ENCODE assay signal across 8 mouse cellular contexts in genomic region chr5:33335273-33335976, GRCm38 (mm10). TPM values are rescaled to one million over a fixed set of nuclear protein-coding genes. Genes with fewer than 3 reads are reported as not detected.
DNase-seq lines count a peak whose midpoint lies in the region; ATAC-seq lines count a peak whose summit lies in the region.

Gene Maea, plus strand, starts transcription at chr5:33335509.

- under 1% methylated on average over 70 of the region's 71 CpGs for WGBS in heart, embryonic 14.5 days
- whole genome bisulfite sequencing in liver, embryonic 13.5 days (ENCODE audit: insufficient replicate concordance): under 1% methylated on average over 71 of the region's 71 CpGs
- WGBS in stomach, embryonic 16.5 days: under 1% methylated on average over 69 of the region's 71 CpGs

- H3K36me3 ChIP-seq in heart, embryonic 14.5 days (ENCODE audit: control insufficient read depth, insufficient read depth, low read length): 0 out of 2 replicates have a peak, but pooled peaks cover 13% of the 10 kb centered on the region
- peaks cover 9% of the 10 kb centered on the region; the same call in 1 of the 2 replicates for H3K36me3 ChIP-seq in liver, embryonic 13.5 days
- no peaks in the 10 kb centered on the region for H3K36me3 ChIP-seq in stomach, embryonic 16.5 days (ENCODE audit: control insufficient read depth, insufficient read depth, low read length)

- no peaks in the 10 kb centered on the region for H3K9me3 ChIP-seq in heart, embryonic 14.5 days (ENCODE audit: control insufficient read depth, low read length)
- H3K9me3 ChIP-seq in liver, embryonic 13.5 days (replicated peaks): peaks cover 4% of the 10 kb centered on the region; the same call in 1 of the 2 replicates
- no peaks in the 10 kb centered on the region for H3K9me3 ChIP-seq in stomach, embryonic 16.5 days (replicated peaks; ENCODE audit: control insufficient read depth, low read length)

- H3K4me3 ChIP-seq in heart, embryonic 14.5 days (ENCODE audit: control insufficient read depth in 1 of 2, insufficient read depth in 1 of 2, low read depth in 1 of 2, low read length in 2 of 2): peak within 1 kb of the TSS; percentile 98 to 99
- H3K4me3 ChIP-seq in liver, embryonic 13.5 days (replicated peaks): peak within 1 kb of the TSS; percentile 99
- peak within 1 kb of the TSS; percentile 98 for H3K4me3 ChIP-seq in stomach, embryonic 16.5 days (replicated peaks; ENCODE audit: low read length)

- peak within 1 kb of the TSS; percentile 99 for H3K9ac ChIP-seq in heart, embryonic 14.5 days (ENCODE audit: low read length)
- H3K9ac ChIP-seq in liver, embryonic 13.5 days: peak within 1 kb of the TSS; percentile 97
- H3K9ac ChIP-seq in stomach, embryonic 16.5 days (ENCODE audit: low read length): peak within 1 kb of the TSS; percentile 96

- H3K27me3 ChIP-seq in heart, embryonic 14.5 days (ENCODE audit: control insufficient read depth, insufficient read depth, low read length): no peaks in the 10 kb centered on the region
- H3K27me3 ChIP-seq in liver, embryonic 13.5 days: no peaks in the 10 kb centered on the region
- H3K27me3 ChIP-seq in stomach, embryonic 16.5 days (ENCODE audit: control insufficient read depth, insufficient read depth, low read length): no peaks in the 10 kb centered on the region

- H3K4me2 ChIP-seq in heart, embryonic 14.5 days (ENCODE audit: low read length): peak within 1 kb of the TSS; percentile 75
- H3K4me2 ChIP-seq in liver, embryonic 13.5 days: peak within 1 kb of the TSS; percentile 88
- H3K4me2 ChIP-seq in stomach, embryonic 16.5 days (ENCODE audit: low read depth, low read length): peak within 1 kb of the TSS; percentile 87

- peaks cover 4 to 24% of the 10 kb centered on the region in 2 experiments; a peak in 3 of 4 replicates for H3K4me1 ChIP-seq in heart, embryonic 14.5 days (ENCODE audit: control insufficient read depth in 2 of 2, insufficient read depth in 2 of 2, low read length in 2 of 2)
- peaks cover 35% of the 10 kb centered on the region for H3K4me1 ChIP-seq in liver, embryonic 13.5 days (replicated peaks)
- H3K4me1 ChIP-seq in stomach, embryonic 16.5 days (ENCODE audit: control insufficient read depth, insufficient read depth, low read length): peaks cover 17% of the 10 kb centered on the region

- peak; percentile 92 for DNase-seq in c-Kit-negative CD71-positive TER-119-positive erythroid progenitor cells, embryonic 14.5 days (ENCODE audit: low read depth, low spot score)
- DNase-seq in fibroblast of lung, adult 2 months (ENCODE audit: low read depth): peak; percentile 92
- peak; percentile 97 for DNase-seq in kidney, postnatal 14 days
- DNase-seq in liver, embryonic 13.5 days: peak; percentile 94
- peak; percentile 93 for DNase-seq in neural tube, embryonic 10.5 days (ENCODE audit: extremely low spot score, low spot score)

- ATAC-seq in CD4-positive, CD25-positive, alpha-beta regulatory T cell, adult 4 months: peak; percentile 99
- peak; percentile 100 for ATAC-seq in heart, embryonic 14.5 days (ENCODE audit: insufficient number of reproducible peaks, insufficient read depth, low FRiP score, low read depth)
- peak; percentile 100 for ATAC-seq in liver, embryonic 13.5 days (ENCODE audit: low read depth)
- ATAC-seq in stomach, embryonic 16.5 days (ENCODE audit: insufficient read depth, low FRiP score): peak; percentile 100

- peak within 1 kb of the TSS; percentile 90 to 92 for H3K27ac ChIP-seq in heart, embryonic 14.5 days (replicated peaks in 1 of 2; ENCODE audit: control insufficient read depth in 1 of 2, insufficient read depth in 1 of 2, low read depth in 2 of 2, low read length in 2 of 2)
- peak within 1 kb of the TSS; percentile 81 for H3K27ac ChIP-seq in liver, embryonic 13.5 days
- H3K27ac ChIP-seq in stomach, embryonic 16.5 days (ENCODE audit: low read length): peak within 1 kb of the TSS; percentile 85

RNA-seq across cellular contexts. Expression of gene Maea, which starts in this region (rescaled TPM):
- polyA plus RNA-seq in CD4-positive, CD25-positive, alpha-beta regulatory T cell, adult 4 months (2017; shearing (Covaris generic)): 10 to 100 TPM; 69.2 to 98.9 TPM
- 133 and 140 TPM in 2 replicates for polyA plus RNA-seq in heart, embryonic 14.5 days (2014; fragmentation: Nextera tagmentation; extraction: Ambion mirVana)
- 54.9 and 58.2 TPM in 2 replicates for polyA plus RNA-seq in liver, embryonic 13.5 days (2015; fragmentation: Nextera tagmentation; extraction: Ambion mirVana)
- 111 and 121 TPM in 2 replicates for polyA plus RNA-seq in stomach, embryonic 16.5 days (2015; fragmentation: Nextera tagmentation; extraction: Ambion mirVana)

Comparison
In these comparisons a context has a peak if more than half of its experiments do, and no peak if none do; other contexts are left out.
1. Peak in every context shown above with its lines: DNase-seq, ATAC-seq, H3K4me3 ChIP-seq and H3K27ac ChIP-seq.